Comparison of ENCODE assay signal across 30 mouse cellular contexts in genomic region chr17:14721325-14721724, GRCm38 (mm10). TPM values are rescaled to one million over a fixed set of nuclear protein-coding genes. Genes with fewer than 3 reads are reported as not detected.
DNase-seq lines count a peak whose midpoint lies in the region; ATAC-seq and TF ChIP-seq lines count a peak whose summit lies in the region.
"Had no signal": no experiment of that assay in that cellular context is flagged by ENCODE, and none has a peak within 500 bp of the region (broad histone marks: within the 10 kb centered on the region; RNA-seq: fewer than 3 reads in every experiment).

No protein-coding gene starts in this region.

- DNase-seq in heart, adult 2 months = no peak
- DNase-seq in heart, postnatal 10 days = no peak
- DNase-seq in lung, postnatal 36 days = peak; percentile 27
- DNase-seq in lung, postnatal 4 days = no peak
- DNase-seq: adrenal gland, adult 2 months; adrenal gland, postnatal 36 days; cerebellum, adult 2 months; cerebellum, postnatal 14 days; forebrain, postnatal 0 days; heart, postnatal 14 days; kidney, adult 9 months; kidney, postnatal 10 days; layer of hippocampus, adult 9-11 months; liver; right cerebral cortex, postnatal 14 days; spleen, adult 18-20 months; thymus, postnatal 4 days had no signal

- peak overlapping the region; percentile 4; the same call in 1 of the 2 replicates for H3K27ac ChIP-seq in heart, adult 2 months
- peak overlapping the region; percentile 43; the same call in 1 of the 2 replicates for H3K27ac ChIP-seq in intestine, embryonic 16.5 days (ENCODE audit: low read length)
- H3K27ac ChIP-seq in intestine, embryonic 15.5 days = no peak overlapping the region
- peak overlapping the region; percentile 46 for H3K27ac ChIP-seq in small intestine, adult 2 months (ENCODE audit: insufficient read depth, low read depth, low read length)
- H3K27ac ChIP-seq: embryonic facial prominence, embryonic 10.5 days; embryonic facial prominence, embryonic 15.5 days; forebrain, embryonic 12.5 days; hindbrain, embryonic 10.5 days; hindbrain, embryonic 15.5 days; liver, embryonic 14.5 days; macrophage; midbrain, embryonic 13.5 days had no signal

- ATAC-seq in intestine, embryonic 16.5 days = no peak
- ATAC-seq in intestine, embryonic 15.5 days = no peak
- no peak for ATAC-seq in CD4-positive, CD25-positive, alpha-beta regulatory T cell, adult 4 months
- ATAC-seq: forebrain, postnatal 0 days; inflammation-experienced regulatory T-cells, adult 6 months; midbrain, embryonic 13.5 days had no signal

- 69% methylated on average over 4 of the region's 4 CpGs for WGBS in heart, adult 2 months
- 61% methylated on average over 4 of the region's 4 CpGs for WGBS in intestine, embryonic 16.5 days
- 59% methylated on average over 4 of the region's 4 CpGs for WGBS in intestine, embryonic 15.5 days
- WGBS in small intestine, adult 2 months = 59% methylated on average over 4 of the region's 4 CpGs

- no peak overlapping the region for H3K9ac ChIP-seq in heart, adult 2 months (ENCODE audit: low read depth, low read length)
- H3K9ac ChIP-seq in intestine, embryonic 16.5 days (ENCODE audit: low read depth, low read length) = no peak overlapping the region
- H3K9ac ChIP-seq in intestine, embryonic 15.5 days = no peak overlapping the region
- H3K9ac ChIP-seq: embryonic facial prominence, embryonic 15.5 days; forebrain, embryonic 12.5 days; forebrain, postnatal 0 days; hindbrain, embryonic 15.5 days; liver, embryonic 14.5 days; midbrain, embryonic 13.5 days had no signal

- H3K9me3 ChIP-seq in intestine, embryonic 16.5 days (ENCODE audit: control insufficient read depth, low read length) = no peaks in the 10 kb centered on the region
- H3K9me3 ChIP-seq in intestine, embryonic 15.5 days = no peaks in the 10 kb centered on the region
- H3K9me3 ChIP-seq: embryonic facial prominence, embryonic 10.5 days; embryonic facial prominence, embryonic 15.5 days; forebrain, embryonic 12.5 days; hindbrain, embryonic 10.5 days; hindbrain, embryonic 15.5 days; midbrain, embryonic 13.5 days had no signal

- no peaks in the 10 kb centered on the region for H3K79me2 ChIP-seq in heart, adult 2 months (replicated peaks; ENCODE audit: control insufficient read depth, insufficient read depth, low read length)

- H3K4me1 ChIP-seq in heart, adult 2 months (ENCODE audit: control insufficient read depth, insufficient read depth, low read length) = peaks cover 4% of the 10 kb centered on the region; the same call in 1 of the 2 replicates
- H3K4me1 ChIP-seq in intestine, embryonic 16.5 days (ENCODE audit: control insufficient read depth, insufficient read depth, low read length) = peaks cover 6% of the 10 kb centered on the region
- no peaks in the 10 kb centered on the region for H3K4me1 ChIP-seq in intestine, embryonic 15.5 days (replicated peaks)
- H3K4me1 ChIP-seq in small intestine, adult 2 months (ENCODE audit: control insufficient read depth, insufficient read depth, insufficient read length, low read length) = no peaks in the 10 kb centered on the region
- H3K4me1 ChIP-seq: embryonic facial prominence, embryonic 15.5 days; forebrain, embryonic 12.5 days; hindbrain, embryonic 15.5 days had no signal

- intact Hi-C loops in heart, adult 2 months (cut with DNase I) = no loop called here
- intact Hi-C loops in heart, postnatal 10 days (cut with DNase I) = no loop called here

- no peak overlapping the region for H3K4me3 ChIP-seq in heart, adult 2 months
- H3K4me3 ChIP-seq in intestine, embryonic 16.5 days (ENCODE audit: low read length) = no peak overlapping the region
- H3K4me3 ChIP-seq in intestine, embryonic 15.5 days (replicated peaks) = no peak overlapping the region
- no peak overlapping the region for H3K4me3 ChIP-seq in small intestine, adult 2 months (ENCODE audit: low read depth, low read length)
- H3K4me3 ChIP-seq: embryonic facial prominence, embryonic 10.5 days; embryonic facial prominence, embryonic 15.5 days; forebrain, embryonic 12.5 days; hindbrain, embryonic 10.5 days; hindbrain, embryonic 15.5 days; midbrain, embryonic 13.5 days had no signal

- no peak overlapping the region for H3K4me2 ChIP-seq in intestine, embryonic 16.5 days (ENCODE audit: low read depth, low read length)
- no peak overlapping the region for H3K4me2 ChIP-seq in intestine, embryonic 15.5 days (replicated peaks)
- H3K4me2 ChIP-seq: embryonic facial prominence, embryonic 15.5 days; forebrain, embryonic 12.5 days; hindbrain, embryonic 15.5 days; midbrain, embryonic 13.5 days had no signal

- H3K27me3 ChIP-seq in heart, adult 2 months (ENCODE audit: control insufficient read depth, insufficient read depth, low read length) = no peaks in the 10 kb centered on the region
- no peaks in the 10 kb centered on the region for H3K27me3 ChIP-seq in intestine, embryonic 16.5 days (replicated peaks; ENCODE audit: control insufficient read depth, insufficient read depth, low read length)
- H3K27me3 ChIP-seq in intestine, embryonic 15.5 days (replicated peaks) = no peaks in the 10 kb centered on the region
- no peaks in the 10 kb centered on the region for H3K27me3 ChIP-seq in small intestine, adult 2 months (ENCODE audit: control insufficient read depth, insufficient read depth, low read length)
- H3K27me3 ChIP-seq: embryonic facial prominence, embryonic 15.5 days; forebrain, embryonic 12.5 days; hindbrain, embryonic 15.5 days; midbrain, embryonic 13.5 days had no signal

- no peak for TF ChIP-seq CTCF in heart, adult 2 months (IDR thresholded peaks at IDR 0.05)
- TF ChIP-seq CTCF in small intestine, adult 2 months (IDR thresholded peaks at IDR 0.05; ENCODE audit: extremely low read depth, insufficient read length, insufficient replicate concordance, low read depth, low read length) = no peak

- TF ChIP-seq EP300 in heart, adult 2 months (IDR thresholded peaks at IDR 0.05; ENCODE audit: insufficient read depth, low read depth, low read length) = no peak

- TF ChIP-seq POLR2A in heart, adult 2 months (IDR thresholded peaks at IDR 0.05; ENCODE audit: insufficient read depth, low read depth, low read length) = no peak
- TF ChIP-seq POLR2A in small intestine, adult 2 months (IDR thresholded peaks at IDR 0.05; ENCODE audit: low read depth, low read length) = no peak

- H3K36me3 ChIP-seq in heart, adult 2 months (ENCODE audit: control insufficient read depth, insufficient read depth, low read length) = no peaks in the 10 kb centered on the region
- H3K36me3 ChIP-seq in intestine, embryonic 16.5 days (ENCODE audit: control insufficient read depth, insufficient read depth, low read length) = no peaks in the 10 kb centered on the region
- no peaks in the 10 kb centered on the region for H3K36me3 ChIP-seq in intestine, embryonic 15.5 days
- no peaks in the 10 kb centered on the region for H3K36me3 ChIP-seq in small intestine, adult 2 months (ENCODE audit: control insufficient read depth, insufficient read depth, low read length)
- H3K36me3 ChIP-seq: embryonic facial prominence, embryonic 10.5 days; embryonic facial prominence, embryonic 15.5 days; forebrain, embryonic 12.5 days; hindbrain, embryonic 10.5 days; hindbrain, embryonic 15.5 days; midbrain, embryonic 13.5 days had no signal

RNA-seq across cellular contexts. Expression of gene Thbs2, which starts 27.3 kb away (rescaled TPM):
- 10 to 100 TPM; 12.2 to 21.0 TPM for total RNA-seq in heart, adult 2 months (2021)
- 10.8 and 22.0 TPM in 2 replicates for polyA plus RNA-seq in heart, adult 2 months (2012; rRNA removed)
- 10 to 100 TPM; 54.2 to 57.8 TPM for total RNA-seq in heart, postnatal 10 days (2021)
- polyA plus RNA-seq in intestine, embryonic 16.5 days (2015; fragmentation: Nextera tagmentation; extraction: Ambion mirVana) = 49.6 and 55.1 TPM in 2 replicates
- 49.5 and 54.1 TPM in 2 replicates for polyA plus RNA-seq in intestine, embryonic 15.5 days (2015; fragmentation: Nextera tagmentation; extraction: Ambion mirVana)
- 2.6 and 3.8 TPM in 2 replicates for polyA plus RNA-seq in small intestine, adult 2 months (2012; rRNA removed)
- polyA plus RNA-seq in CD4-positive, CD25-positive, alpha-beta regulatory T cell, adult 4 months (2017; shearing (Covaris generic)) = not detected
- polyA plus RNA-seq: macrophage had no signal
